Comparison of ENCODE assay signal across 23 mouse cellular contexts in genomic region chr3:132981968-132982367, GRCm38 (mm10). TPM values are rescaled to one million over a fixed set of nuclear protein-coding genes. Genes with fewer than 3 reads are reported as not detected.
"Had no signal": no experiment of that assay in that cellular context is flagged by ENCODE, and none has a peak within 500 bp of the region (broad histone marks: within the 10 kb centered on the region; RNA-seq: fewer than 3 reads in every experiment).

No protein-coding gene starts in this region.

- H3K4me3 ChIP-seq: embryonic facial prominence, embryonic 10.5 days; embryonic facial prominence, embryonic 12.5 days; embryonic facial prominence, embryonic 13.5 days; embryonic facial prominence, embryonic 15.5 days; erythroblast, embryonic 14.5 days; forebrain, embryonic 10.5 days; gastrocnemius, adult 2 months; heart, adult 2 months; heart, embryonic 10.5 days; heart, embryonic 12.5 days had no signal

- DNase-seq: cerebellum, adult 2 months; cerebellum, adult 8-10 months; cerebellum, adult 9-10 months; cerebellum, adult 9-11 months; cerebellum, postnatal 36 days; embryo, embryonic 11 days; gastrocnemius, adult 2 months; gastrocnemius, postnatal 10 days; gastrocnemius, postnatal 14 days; gastrocnemius, postnatal 25 days; gastrocnemius, postnatal 36 days; heart, adult 2 months had no signal

- H3K27me3 ChIP-seq: embryonic facial prominence, embryonic 12.5 days; embryonic facial prominence, embryonic 13.5 days; embryonic facial prominence, embryonic 15.5 days; heart, embryonic 12.5 days had no signal

- H3K9ac ChIP-seq: embryonic facial prominence, embryonic 12.5 days; embryonic facial prominence, embryonic 13.5 days; embryonic facial prominence, embryonic 15.5 days; heart, embryonic 12.5 days had no signal

- H3K9me3 ChIP-seq: embryonic facial prominence, embryonic 10.5 days; embryonic facial prominence, embryonic 12.5 days; embryonic facial prominence, embryonic 13.5 days; embryonic facial prominence, embryonic 15.5 days; forebrain, embryonic 10.5 days; heart, embryonic 10.5 days had no signal

- H3K27ac ChIP-seq: embryonic facial prominence, embryonic 10.5 days; embryonic facial prominence, embryonic 12.5 days; embryonic facial prominence, embryonic 13.5 days; embryonic facial prominence, embryonic 15.5 days; forebrain, embryonic 10.5 days; gastrocnemius, adult 2 months; heart, adult 2 months; heart, embryonic 10.5 days had no signal

- H3K36me3 ChIP-seq: embryonic facial prominence, embryonic 15.5 days had no signal

- H3K4me2 ChIP-seq: embryonic facial prominence, embryonic 12.5 days; embryonic facial prominence, embryonic 13.5 days; embryonic facial prominence, embryonic 15.5 days; heart, embryonic 11.5 days; heart, embryonic 12.5 days had no signal

- H3K4me1 ChIP-seq: forebrain, embryonic 10.5 days had no signal

RNA-seq across cellular contexts. Expression of gene Npnt, which starts 31.9 kb away (rescaled TPM):
- total RNA-seq: common myeloid progenitor, adult 5-6 weeks; granulocyte monocyte progenitor cell, adult 5-6 weeks had no signal
- polyA plus RNA-seq: erythroblast, embryonic 14.5 days had no signal
